Mouse (Mus musculus) testis, adult 2 months (tissue): ENCODE measurements around the gene Net1.

Experiments used
- CTCF ChIP-seq: fragments of 200-500 bp; IDR thresholded peaks from 2 replicates; pipeline ENCODE4 v1.5.1; 2012; ENCODE audit warnings: low read depth, mild to moderate bottlenecking, inconsistent platforms, low read length, moderate library complexity; ENCODE audit not compliant: control insufficient read depth, insufficient read depth, insufficient replicate concordance
- POLR2A ChIP-seq: fragments of 200-500 bp; IDR thresholded peaks from 2 replicates; pipeline ENCODE4 v1.6.1; 2012; ENCODE audit warnings: low read depth, mild to moderate bottlenecking, inconsistent platforms, low read length, moderate library complexity; ENCODE audit not compliant: control insufficient read depth

- no peak for TF ChIP-seq POLR2A
- no peak for TF ChIP-seq CTCF
Measured at GRCm38 (mm10) chr13:3872832-3873231, 45.2 kb downstream of the Net1 start.
